Mouse (Mus musculus): ENCODE data around the gene Acbd6. TPM values are rescaled to one million over a fixed set of nuclear protein-coding genes. Genes with fewer than 3 reads are reported as not detected.

Acbd6 gene
- polyA plus RNA-seq, 1 experiment = 95.9 TPM

DNA sequence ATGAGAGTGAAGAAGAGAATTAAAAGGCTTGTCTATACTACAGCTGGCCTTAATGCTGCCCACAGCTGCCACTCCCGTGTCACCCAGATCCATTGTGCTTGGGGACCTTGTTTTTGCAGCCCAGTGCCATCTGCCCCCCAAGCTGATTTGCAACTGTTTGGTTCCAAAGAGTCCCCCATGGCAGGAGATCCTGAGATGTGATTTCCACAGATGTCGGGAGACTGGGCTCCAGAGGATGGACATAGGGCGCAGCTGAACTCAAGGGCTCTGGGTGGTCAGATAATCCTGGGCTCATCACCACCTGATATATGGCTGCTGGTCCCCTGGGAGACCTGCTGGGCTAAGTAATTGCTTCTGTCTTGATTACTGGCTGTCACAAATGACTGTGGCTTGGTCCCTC, 160.9 kb downstream of the Acbd6 start:
- peaks cover 7% of the 10 kb centered on the region; the same call in 1 of the 2 replicates for H3K27me3 ChIP-seq (ENCODE audit: control insufficient read depth, insufficient read depth, low read length)
- H3K4me3 ChIP-seq (ENCODE audit: low read depth, low read length) = no peak overlapping the region
- no peak overlapping the region for H3K27ac ChIP-seq (ENCODE audit: insufficient read depth, low read depth, low read length)
- H3K4me1 ChIP-seq (ENCODE audit: control insufficient read depth, insufficient read depth, insufficient read length, low read length) = no peaks in the 10 kb centered on the region
- TF ChIP-seq CTCF (IDR thresholded peaks at IDR 0.05; ENCODE audit: extremely low read depth, insufficient read length, insufficient replicate concordance, low read depth, low read length) (no peak), POLR2A (IDR thresholded peaks at IDR 0.05; ENCODE audit: low read depth, low read length) (no peak)
- H3K36me3 ChIP-seq (ENCODE audit: control insufficient read depth, insufficient read depth, low read length) = no peaks in the 10 kb centered on the region
- WGBS = 81% methylated on average over 3 of the region's 3 CpGs

DNA sequence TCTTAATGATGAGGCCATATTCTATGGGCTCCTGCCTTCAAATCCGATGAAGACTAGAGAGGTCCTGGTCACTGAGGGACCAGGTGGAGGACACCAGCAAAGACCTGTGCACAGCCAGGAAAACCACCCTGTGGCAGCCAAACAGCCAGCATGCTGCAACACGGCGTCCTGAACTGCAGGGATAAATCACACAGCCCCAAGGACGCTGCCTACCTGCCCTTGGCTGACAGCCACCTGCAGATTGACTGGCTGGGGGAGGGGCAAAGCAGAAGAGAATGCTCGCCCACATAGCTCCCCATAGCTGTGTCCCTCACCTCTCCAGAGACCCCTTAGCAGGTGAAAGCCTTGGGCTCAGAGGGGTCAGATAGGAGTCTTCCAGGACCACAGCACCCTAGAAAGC, 162.1 kb downstream of the Acbd6 start:
- no peaks in the 10 kb centered on the region for H3K36me3 ChIP-seq (ENCODE audit: control insufficient read depth, insufficient read depth, low read length)
- H3K4me1 ChIP-seq (ENCODE audit: control insufficient read depth, insufficient read depth, insufficient read length, low read length) = no peaks in the 10 kb centered on the region
- no peak overlapping the region for H3K27ac ChIP-seq (ENCODE audit: insufficient read depth, low read depth, low read length)
- 19% methylated on average over 5 of the region's 5 CpGs for WGBS
- TF ChIP-seq POLR2A (IDR thresholded peaks at IDR 0.05; ENCODE audit: low read depth, low read length) (no peak), CTCF (IDR thresholded peaks at IDR 0.05; ENCODE audit: extremely low read depth, insufficient read length, insufficient replicate concordance, low read depth, low read length) (no peak)
- no peak overlapping the region for H3K4me3 ChIP-seq (ENCODE audit: low read depth, low read length)
- peaks cover 7% of the 10 kb centered on the region for H3K27me3 ChIP-seq (ENCODE audit: control insufficient read depth, insufficient read depth, low read length)

DNA sequence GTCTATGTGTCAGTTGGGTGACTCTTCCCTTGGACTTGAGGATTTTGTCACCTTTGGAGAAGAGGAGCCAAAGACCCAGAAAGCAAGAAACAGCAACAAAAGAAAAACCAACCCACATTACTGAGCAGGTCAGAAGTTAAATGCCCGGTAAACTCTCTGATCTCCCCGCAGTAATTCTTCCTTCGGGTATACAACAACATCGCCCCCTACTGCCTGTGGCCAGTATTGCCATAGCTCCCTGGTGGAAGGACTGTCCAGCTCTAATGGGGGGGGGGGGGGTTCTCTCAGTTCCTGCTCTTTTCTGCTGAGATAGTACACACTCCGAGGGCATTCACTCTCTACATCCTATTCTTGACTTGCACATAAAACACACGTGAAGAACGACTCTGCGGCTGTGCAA, 163.5 kb downstream of the Acbd6 start:
- WGBS = 31% methylated on average over 8 of the region's 8 CpGs
- TF ChIP-seq CTCF (IDR thresholded peaks at IDR 0.05; ENCODE audit: extremely low read depth, insufficient read length, insufficient replicate concordance, low read depth, low read length) = peak; percentile 37; the same call in 1 of the 2 replicates
- TF ChIP-seq POLR2A (IDR thresholded peaks at IDR 0.05; ENCODE audit: low read depth, low read length) = no peak

DNA sequence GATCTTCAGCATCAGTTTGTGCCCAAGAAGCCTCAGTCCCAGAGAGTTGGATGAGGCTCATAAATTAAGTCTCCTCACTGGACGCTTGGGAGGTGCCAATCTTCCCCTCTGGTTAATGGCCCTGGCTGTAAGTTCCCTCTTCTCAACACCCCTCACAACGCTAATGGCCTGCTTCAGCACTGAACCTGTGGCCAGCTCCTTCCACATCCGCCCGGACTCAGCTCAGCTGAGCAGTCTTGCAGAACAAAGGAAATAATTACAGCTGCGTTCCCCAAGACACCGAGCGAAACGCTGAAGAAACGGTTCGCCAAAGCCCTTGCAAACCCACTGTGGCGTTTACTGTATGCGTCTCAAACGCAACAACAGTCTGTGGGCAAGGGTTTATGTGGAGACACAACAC, 164.3 kb downstream of the Acbd6 start:
- WGBS = 1% methylated on average over 13 of the region's 13 CpGs
- H3K27ac ChIP-seq (ENCODE audit: insufficient read depth, low read depth, low read length) = no peak overlapping the region
- no peaks in the 10 kb centered on the region for H3K4me1 ChIP-seq (ENCODE audit: control insufficient read depth, insufficient read depth, insufficient read length, low read length)
- H3K27me3 ChIP-seq (ENCODE audit: control insufficient read depth, insufficient read depth, low read length) = peaks cover 7% of the 10 kb centered on the region
- no peak overlapping the region for H3K4me3 ChIP-seq (ENCODE audit: low read depth, low read length)
- TF ChIP-seq POLR2A (IDR thresholded peaks at IDR 0.05; ENCODE audit: low read depth, low read length) = no peak
- no peak for TF ChIP-seq CTCF (IDR thresholded peaks at IDR 0.05; ENCODE audit: extremely low read depth, insufficient read length, insufficient replicate concordance, low read depth, low read length)
- no peaks in the 10 kb centered on the region for H3K36me3 ChIP-seq (ENCODE audit: control insufficient read depth, insufficient read depth, low read length)

More for the DNA sequence above, 163.5 kb downstream of the Acbd6 start:
- no peaks in the 10 kb centered on the region for H3K36me3 ChIP-seq (ENCODE audit: control insufficient read depth, insufficient read depth, low read length)
- H3K27me3 ChIP-seq (ENCODE audit: control insufficient read depth, insufficient read depth, low read length) = peaks cover 7% of the 10 kb centered on the region
- H3K27ac ChIP-seq (ENCODE audit: insufficient read depth, low read depth, low read length) = no peak overlapping the region
- H3K4me1 ChIP-seq (ENCODE audit: control insufficient read depth, insufficient read depth, insufficient read length, low read length) = no peaks in the 10 kb centered on the region
- H3K4me3 ChIP-seq (ENCODE audit: low read depth, low read length) = no peak overlapping the region

DNA sequence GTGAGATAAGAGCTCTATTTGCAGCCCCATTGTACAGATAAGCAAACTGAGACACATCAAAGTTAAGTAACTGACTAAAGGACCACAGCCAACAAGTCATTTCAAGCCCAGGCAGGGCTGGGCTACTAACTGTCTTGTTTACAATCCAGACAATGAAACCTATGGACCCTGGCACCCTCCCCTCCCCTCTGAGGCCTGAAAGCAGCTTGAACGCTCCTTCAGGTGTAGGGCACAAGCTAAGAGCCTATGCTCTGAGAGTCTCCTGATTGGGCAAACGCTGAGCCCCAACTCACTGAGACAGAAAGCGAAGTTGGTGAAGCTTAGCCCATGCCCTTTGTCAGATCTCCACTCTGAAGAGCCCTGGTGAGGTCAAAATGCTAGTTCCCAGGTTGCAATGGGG, 166.4 kb downstream of the Acbd6 start:
- H3K27me3 ChIP-seq (ENCODE audit: control insufficient read depth, insufficient read depth, low read length) = peaks cover 22% of the 10 kb centered on the region
- no peaks in the 10 kb centered on the region for H3K36me3 ChIP-seq (ENCODE audit: control insufficient read depth, insufficient read depth, low read length)
- 61% methylated on average over 3 of the region's 3 CpGs for WGBS
- H3K4me1 ChIP-seq (ENCODE audit: control insufficient read depth, insufficient read depth, insufficient read length, low read length) = no peaks in the 10 kb centered on the region
- no peak overlapping the region for H3K4me3 ChIP-seq (ENCODE audit: low read depth, low read length)
- TF ChIP-seq CTCF (IDR thresholded peaks at IDR 0.05; ENCODE audit: extremely low read depth, insufficient read length, insufficient replicate concordance, low read depth, low read length) = no peak
- TF ChIP-seq POLR2A (IDR thresholded peaks at IDR 0.05; ENCODE audit: low read depth, low read length) = no peak
- H3K27ac ChIP-seq (ENCODE audit: insufficient read depth, low read depth, low read length) = no peak overlapping the region

DNA sequence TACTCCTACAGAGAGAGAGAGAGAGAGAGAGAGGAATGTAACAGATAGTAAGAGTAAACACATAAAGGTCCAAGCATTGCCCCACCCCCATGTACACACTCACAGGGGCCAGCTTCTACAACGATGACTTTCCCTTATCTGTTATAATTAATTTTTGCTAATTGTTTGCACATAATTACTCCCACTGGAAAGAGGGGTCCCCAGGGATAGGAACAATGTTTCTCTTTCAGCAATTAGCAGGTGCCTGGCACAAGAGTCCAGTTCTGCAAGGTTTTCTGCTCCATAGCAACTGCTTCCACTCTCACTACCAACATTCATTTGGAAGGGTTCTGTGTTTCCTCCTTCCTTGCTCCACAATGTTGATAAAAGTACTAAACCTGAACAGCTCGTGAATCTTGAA, 168.0 kb downstream of the Acbd6 start:
- Histone ChIP-seq H3K4me3 (ENCODE audit: low read depth, low read length) (no peak overlapping the region), H3K36me3 (ENCODE audit: control insufficient read depth, insufficient read depth, low read length) (no peaks in the 10 kb centered on the region), H3K4me1 (ENCODE audit: control insufficient read depth, insufficient read depth, insufficient read length, low read length) (no peaks in the 10 kb centered on the region), H3K27ac (ENCODE audit: insufficient read depth, low read depth, low read length) (no peak overlapping the region), H3K27me3 (ENCODE audit: control insufficient read depth, insufficient read depth, low read length) (peaks cover 30% of the 10 kb centered on the region)
- TF ChIP-seq POLR2A (IDR thresholded peaks at IDR 0.05; ENCODE audit: low read depth, low read length) = no peak
- no peak for TF ChIP-seq CTCF (IDR thresholded peaks at IDR 0.05; ENCODE audit: extremely low read depth, insufficient read length, insufficient replicate concordance, low read depth, low read length)
- 22% methylated on average over 2 of the region's 2 CpGs for WGBS

DNA sequence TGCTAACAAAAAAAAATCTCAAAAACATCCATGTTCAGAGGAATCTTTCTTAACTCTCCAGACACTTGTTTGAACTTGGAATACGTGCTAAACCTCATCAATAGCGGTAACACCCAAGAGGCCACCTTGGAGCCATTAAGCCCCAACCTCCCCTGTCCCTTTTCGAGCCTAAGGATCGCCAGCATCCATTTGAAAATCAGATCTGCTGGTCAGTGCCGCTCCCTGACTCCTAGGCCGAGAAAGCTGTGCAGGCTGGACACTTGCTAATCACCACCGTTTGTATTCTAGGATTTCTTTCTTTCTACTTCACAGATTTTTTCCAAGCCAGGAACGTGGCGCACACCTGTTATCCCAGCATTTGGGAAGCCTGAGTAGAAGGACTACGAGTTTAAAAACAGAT, 169.9 kb downstream of the Acbd6 start:
- Histone ChIP-seq H3K27me3 (ENCODE audit: control insufficient read depth, insufficient read depth, low read length) (peaks cover 35% of the 10 kb centered on the region), H3K4me3 (ENCODE audit: low read depth, low read length) (no peak overlapping the region), H3K4me1 (ENCODE audit: control insufficient read depth, insufficient read depth, insufficient read length, low read length) (no peaks in the 10 kb centered on the region), H3K27ac (ENCODE audit: insufficient read depth, low read depth, low read length) (no peak overlapping the region), H3K36me3 (ENCODE audit: control insufficient read depth, insufficient read depth, low read length) (no peaks in the 10 kb centered on the region)
- TF ChIP-seq POLR2A (IDR thresholded peaks at IDR 0.05; ENCODE audit: low read depth, low read length) = no peak
- no peak for TF ChIP-seq CTCF (IDR thresholded peaks at IDR 0.05; ENCODE audit: extremely low read depth, insufficient read length, insufficient replicate concordance, low read depth, low read length)
- 40% methylated on average over 10 of the region's 10 CpGs for WGBS

Measured in small intestine, adult 2 months (tissue).